Mouse (Mus musculus): Measurements from ENCODE around the gene Acox1. TPM values are rescaled to one million over a fixed set of nuclear protein-coding genes. Genes with fewer than 3 reads are reported as not detected.

Gene Acox1
- polyA plus RNA-seq, 1 experiment from 2014 or later, result 207 TPM

DNA sequence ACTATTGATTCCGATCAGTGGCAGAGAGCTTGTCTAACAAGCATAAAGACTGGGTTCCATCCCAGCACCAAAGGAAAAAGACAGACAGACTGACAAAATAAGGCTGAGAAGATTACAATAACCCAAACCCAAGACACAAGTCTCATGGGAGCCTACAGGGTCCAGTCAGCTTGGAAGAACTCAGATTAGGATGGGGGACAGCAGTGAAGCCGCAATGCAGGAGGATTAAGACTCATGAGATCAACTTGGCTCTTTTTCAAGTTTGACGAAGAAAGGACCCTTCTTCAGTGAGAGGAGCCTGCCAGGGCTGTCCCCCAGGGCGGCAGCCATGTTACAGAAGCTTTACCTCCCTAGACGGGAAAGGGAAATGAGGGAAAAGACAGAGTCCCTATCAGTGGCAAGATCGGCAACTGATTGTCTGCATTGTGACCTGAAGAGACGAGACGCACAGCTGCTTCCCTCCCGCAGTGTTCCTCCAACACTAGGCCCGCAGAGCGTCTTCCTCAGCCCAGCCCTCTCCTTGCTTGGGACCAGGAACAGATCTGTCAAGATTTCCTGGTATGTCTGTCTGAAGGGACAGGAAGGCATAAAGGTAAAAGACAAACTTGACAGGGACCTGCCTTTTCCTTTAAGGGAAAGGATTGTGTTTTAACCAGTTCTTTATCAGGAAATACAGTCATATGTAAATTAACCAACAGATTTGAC, 11.5 kb downstream of the Acox1 start:
- H3K9me3 ChIP-seq (ENCODE audit: control insufficient read depth, low read length), result no peaks in the 10 kb centered on the region
- H3K4me2 ChIP-seq (replicated peaks; ENCODE audit: low read depth), result no peak overlapping the region
- no peaks in the 10 kb centered on the region for H3K27me3 ChIP-seq (ENCODE audit: control insufficient read depth, insufficient read depth, low read length)
- peak overlapping the region; percentile 56; the same call in 1 of the 2 replicates for H3K27ac ChIP-seq (replicated peaks)
- H3K9ac ChIP-seq (ENCODE audit: low read length), result no peak overlapping the region
- H3K4me3 ChIP-seq (ENCODE audit: low read depth, low read length), result no peak overlapping the region
- DNase-seq (ENCODE audit: low spot score) (no peak), ATAC-seq (ENCODE audit: low FRiP score, low TSS enrichment) (no peak)
- 0 out of 2 replicates have a peak, but pooled peaks cover 2% of the 10 kb centered on the region for H3K4me1 ChIP-seq (replicated peaks; ENCODE audit: control insufficient read depth, insufficient read depth)
- 54% methylated on average over 11 of the region's 11 CpGs for WGBS
- TF ChIP-seq CTCF (IDR thresholded peaks at IDR 0.05; ENCODE audit: low read depth), result no peak
- no peak for TF ChIP-seq EP300 (optimal IDR thresholded peaks at IDR 0.05)
- peaks cover 11% of the 10 kb centered on the region; the same call in 1 of the 2 replicates for H3K36me3 ChIP-seq (ENCODE audit: control insufficient read depth, insufficient read depth, low read length)

DNA sequence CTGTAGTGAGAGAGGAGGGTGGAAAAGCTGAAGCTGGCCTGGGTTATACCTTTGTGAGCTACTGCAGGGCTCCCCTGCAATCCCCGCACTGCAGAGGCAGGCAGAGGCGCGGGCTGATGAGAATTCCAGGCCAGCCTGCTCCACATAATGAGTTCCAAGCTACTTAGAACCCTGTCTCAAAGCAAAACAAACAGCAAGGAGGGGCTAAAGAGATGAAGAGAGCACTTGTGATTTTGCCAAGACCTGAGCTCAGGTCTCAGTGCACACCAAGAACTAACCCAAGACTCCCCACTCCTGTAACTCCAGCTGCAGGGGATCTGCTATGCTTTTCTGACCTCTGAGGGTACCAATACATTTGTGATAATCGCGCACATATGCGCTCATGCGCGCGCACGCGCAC, 12.5 kb downstream of the Acox1 start:
- no peak for TF ChIP-seq EP300 (optimal IDR thresholded peaks at IDR 0.05)
- no peak for TF ChIP-seq CTCF (IDR thresholded peaks at IDR 0.05; ENCODE audit: low read depth)
- no peak for ATAC-seq (ENCODE audit: low FRiP score, low TSS enrichment)
- Histone ChIP-seq H3K4me1 (replicated peaks; ENCODE audit: control insufficient read depth, insufficient read depth) (0 out of 2 replicates have a peak, but pooled peaks cover 2% of the 10 kb centered on the region), H3K36me3 (ENCODE audit: control insufficient read depth, insufficient read depth, low read length) (peaks cover 11% of the 10 kb centered on the region; the same call in 1 of the 2 replicates), H3K4me2 (replicated peaks; ENCODE audit: low read depth) (no peak overlapping the region), H3K9me3 (ENCODE audit: control insufficient read depth, low read length) (no peaks in the 10 kb centered on the region), H3K9ac (ENCODE audit: low read length) (peak overlapping the region; percentile 13; the same call in 1 of the 2 replicates), H3K4me3 (ENCODE audit: low read depth, low read length) (no peak overlapping the region), H3K27ac (replicated peaks) (peak overlapping the region; percentile 53), H3K27me3 (ENCODE audit: control insufficient read depth, insufficient read depth, low read length) (no peaks in the 10 kb centered on the region)
- 90% methylated on average over 11 of the region's 11 CpGs for WGBS
- no peak for DNase-seq (ENCODE audit: low spot score)

DNA sequence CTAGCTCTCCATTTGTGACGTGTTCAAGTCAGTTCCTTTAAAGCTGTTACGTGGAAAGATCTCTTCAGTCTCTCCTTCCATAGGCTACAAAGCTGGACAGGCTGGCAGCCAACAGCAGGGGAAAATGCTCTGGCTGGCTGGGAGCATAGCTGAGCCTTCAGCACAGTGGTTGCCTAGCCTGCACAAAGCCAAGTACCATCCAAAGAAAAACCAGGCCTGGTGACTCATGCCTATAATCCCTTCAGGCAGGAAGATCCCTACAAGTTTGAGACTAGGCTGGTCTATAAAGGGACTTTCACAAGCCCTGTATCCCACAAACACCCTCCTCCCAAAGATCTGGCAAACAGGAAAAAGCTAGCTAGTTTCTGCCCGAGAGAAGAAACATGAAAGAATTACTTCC, 13.0 kb downstream of the Acox1 start:
- Histone ChIP-seq H3K4me2 (replicated peaks; ENCODE audit: low read depth) (no peak overlapping the region), H3K36me3 (ENCODE audit: control insufficient read depth, insufficient read depth, low read length) (peaks cover 11% of the 10 kb centered on the region; the same call in 1 of the 2 replicates), H3K4me1 (replicated peaks; ENCODE audit: control insufficient read depth, insufficient read depth) (0 out of 2 replicates have a peak, but pooled peaks cover 2% of the 10 kb centered on the region), H3K4me3 (ENCODE audit: low read depth, low read length) (no peak overlapping the region), H3K27me3 (ENCODE audit: control insufficient read depth, insufficient read depth, low read length) (no peaks in the 10 kb centered on the region), H3K9ac (ENCODE audit: low read length) (no peak overlapping the region), H3K9me3 (ENCODE audit: control insufficient read depth, low read length) (no peaks in the 10 kb centered on the region), H3K27ac (replicated peaks) (peak overlapping the region; percentile 53)
- DNase-seq (ENCODE audit: low spot score) (no peak), ATAC-seq (ENCODE audit: low FRiP score, low TSS enrichment) (peak; percentile 33)
- 71% methylated on average over 3 of the region's 3 CpGs for WGBS
- TF ChIP-seq EP300 (optimal IDR thresholded peaks at IDR 0.05) (no peak), CTCF (IDR thresholded peaks at IDR 0.05; ENCODE audit: low read depth) (no peak)

DNA sequence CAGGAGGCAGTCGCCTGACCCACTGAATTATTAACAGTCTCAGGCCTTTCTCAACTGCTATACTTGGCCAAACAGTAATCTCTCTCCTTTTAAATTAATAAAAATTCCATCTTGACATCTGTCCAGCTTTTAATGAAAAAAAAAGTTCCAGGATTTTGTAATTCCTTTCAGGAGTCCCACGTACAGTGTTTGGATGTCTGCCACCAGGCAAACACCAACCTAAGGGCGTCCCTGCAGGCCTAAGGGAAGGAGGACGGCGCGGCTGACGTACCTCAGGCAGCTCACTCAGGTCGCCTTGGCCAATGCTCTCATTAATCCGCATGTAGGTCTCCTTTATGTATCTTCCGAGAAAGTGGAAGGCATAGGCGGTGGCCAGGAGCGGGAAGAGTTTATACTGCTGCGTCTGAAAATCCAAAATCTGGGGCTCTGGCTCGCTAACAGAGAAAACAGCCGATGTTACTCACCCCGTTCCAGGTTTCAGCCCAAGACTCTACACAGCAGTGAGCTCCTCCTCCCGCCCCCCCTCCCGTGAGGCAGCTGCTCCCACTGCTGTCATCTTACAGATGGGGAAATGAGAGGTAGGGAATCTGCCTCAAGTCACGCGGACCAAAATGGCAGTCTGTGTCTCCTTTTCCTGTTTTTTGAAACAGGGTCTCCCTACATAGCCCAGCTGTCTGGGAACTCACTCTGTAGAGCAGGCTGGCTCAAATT, 20.3 kb downstream of the Acox1 start:
- no peak for TF ChIP-seq CTCF (IDR thresholded peaks at IDR 0.05; ENCODE audit: low read depth)
- TF ChIP-seq EP300 (optimal IDR thresholded peaks at IDR 0.05), result no peak
- Histone ChIP-seq H3K9ac (ENCODE audit: low read length) (no peak overlapping the region), H3K4me2 (replicated peaks; ENCODE audit: low read depth) (no peak overlapping the region), H3K27me3 (ENCODE audit: control insufficient read depth, insufficient read depth, low read length) (no peaks in the 10 kb centered on the region), H3K36me3 (ENCODE audit: control insufficient read depth, insufficient read depth, low read length) (peaks cover 29% of the 10 kb centered on the region), H3K4me3 (ENCODE audit: low read depth, low read length) (no peak overlapping the region), H3K9me3 (ENCODE audit: control insufficient read depth, low read length) (no peaks in the 10 kb centered on the region), H3K27ac (replicated peaks) (no peak overlapping the region), H3K4me1 (replicated peaks; ENCODE audit: control insufficient read depth, insufficient read depth) (no peaks in the 10 kb centered on the region)
- DNase-seq (ENCODE audit: low spot score) (no peak), ATAC-seq (ENCODE audit: low FRiP score, low TSS enrichment) (no peak)
- 77% methylated on average over 20 of the region's 20 CpGs for WGBS

DNA sequence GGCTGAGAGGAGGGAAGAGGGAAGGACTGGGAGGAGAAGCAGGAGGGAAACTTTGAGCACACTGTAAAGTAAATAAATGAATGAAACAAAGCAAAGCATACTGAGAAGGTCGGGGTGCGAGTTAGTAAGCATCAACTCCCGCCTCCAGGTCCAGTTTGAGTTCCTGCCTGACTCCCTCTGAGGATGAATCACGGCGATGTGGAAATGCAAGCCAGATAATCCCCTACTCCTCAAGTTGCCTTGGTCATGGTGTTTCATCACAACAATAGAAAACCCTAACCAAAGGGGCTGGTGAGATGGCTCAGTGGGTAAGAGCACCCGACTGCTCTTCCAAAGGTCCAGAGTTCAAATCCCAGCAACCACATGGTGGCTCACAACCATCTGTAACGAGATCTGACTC, 22.8 kb downstream of the Acox1 start:
- no peak for TF ChIP-seq CTCF (IDR thresholded peaks at IDR 0.05; ENCODE audit: low read depth)
- no peak for TF ChIP-seq EP300 (optimal IDR thresholded peaks at IDR 0.05)
- H3K9me3 ChIP-seq (ENCODE audit: control insufficient read depth, low read length), result no peaks in the 10 kb centered on the region
- no peak overlapping the region for H3K9ac ChIP-seq (ENCODE audit: low read length)
- H3K4me2 ChIP-seq (replicated peaks; ENCODE audit: low read depth), result no peak overlapping the region
- H3K4me3 ChIP-seq (ENCODE audit: low read depth, low read length), result no peak overlapping the region
- WGBS, result 71% methylated on average over 7 of the region's 7 CpGs
- ATAC-seq (ENCODE audit: low FRiP score, low TSS enrichment), result no peak
- no peak overlapping the region; the same call in 1 of the 2 replicates for H3K27ac ChIP-seq (replicated peaks)
- H3K4me1 ChIP-seq (replicated peaks; ENCODE audit: control insufficient read depth, insufficient read depth), result no peaks in the 10 kb centered on the region
- H3K36me3 ChIP-seq (ENCODE audit: control insufficient read depth, insufficient read depth, low read length), result peaks cover 31% of the 10 kb centered on the region
- H3K27me3 ChIP-seq (ENCODE audit: control insufficient read depth, insufficient read depth, low read length), result no peaks in the 10 kb centered on the region
- DNase-seq (ENCODE audit: low spot score), result no peak

Measured in stomach, postnatal 0 days (tissue).